Mouse (Mus musculus) c-Kit-positive CD71-negative TER-119-negative erythroid progenitor cells, embryonic 14.5 days (primary cell): ENCODE measurements around the gene Eepd1.

ENCODE experiments used
- DNase-seq: peaks from one replicate; pipeline ENCODE4 v3.0.0-alpha.2; 2013; ENCODE audit warnings: low read depth

The Eepd1 gene

DNA sequence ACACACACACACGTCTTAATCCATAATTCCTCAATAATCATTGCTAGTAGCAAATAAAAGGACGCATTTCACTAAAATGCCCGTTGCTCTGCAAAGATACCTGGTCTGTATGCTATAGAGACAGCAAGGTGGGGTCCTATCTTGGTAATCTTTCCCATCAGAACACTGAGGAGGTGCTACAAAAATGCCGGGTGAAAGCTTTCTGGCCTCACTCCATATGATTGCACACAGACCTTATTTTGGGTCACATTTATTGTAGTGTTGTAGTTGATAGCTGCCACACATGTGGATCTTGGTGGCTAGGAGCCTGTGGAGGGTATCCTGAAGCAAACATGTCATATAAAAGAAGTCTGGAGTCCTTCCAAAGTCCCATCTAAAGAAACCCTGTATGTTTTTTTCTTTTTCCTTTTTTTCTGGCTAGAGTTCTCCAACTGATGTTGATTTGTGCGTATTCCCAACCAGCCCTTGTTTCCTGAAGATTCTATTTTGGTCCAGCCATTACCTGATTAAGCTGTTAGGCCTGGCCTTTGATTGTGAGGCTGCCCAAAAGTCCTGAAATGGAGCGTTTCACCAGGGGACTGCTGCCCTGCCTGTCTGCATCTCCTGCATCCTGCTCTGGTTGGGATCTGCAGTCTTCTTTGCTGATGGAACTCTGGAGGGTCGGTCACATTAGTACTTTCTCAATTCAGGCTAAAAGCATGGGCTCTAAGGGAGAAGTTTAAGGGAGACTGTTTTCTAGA is 8.0 kb downstream of the Eepd1 start:
- no peak for DNase-seq

DNA sequence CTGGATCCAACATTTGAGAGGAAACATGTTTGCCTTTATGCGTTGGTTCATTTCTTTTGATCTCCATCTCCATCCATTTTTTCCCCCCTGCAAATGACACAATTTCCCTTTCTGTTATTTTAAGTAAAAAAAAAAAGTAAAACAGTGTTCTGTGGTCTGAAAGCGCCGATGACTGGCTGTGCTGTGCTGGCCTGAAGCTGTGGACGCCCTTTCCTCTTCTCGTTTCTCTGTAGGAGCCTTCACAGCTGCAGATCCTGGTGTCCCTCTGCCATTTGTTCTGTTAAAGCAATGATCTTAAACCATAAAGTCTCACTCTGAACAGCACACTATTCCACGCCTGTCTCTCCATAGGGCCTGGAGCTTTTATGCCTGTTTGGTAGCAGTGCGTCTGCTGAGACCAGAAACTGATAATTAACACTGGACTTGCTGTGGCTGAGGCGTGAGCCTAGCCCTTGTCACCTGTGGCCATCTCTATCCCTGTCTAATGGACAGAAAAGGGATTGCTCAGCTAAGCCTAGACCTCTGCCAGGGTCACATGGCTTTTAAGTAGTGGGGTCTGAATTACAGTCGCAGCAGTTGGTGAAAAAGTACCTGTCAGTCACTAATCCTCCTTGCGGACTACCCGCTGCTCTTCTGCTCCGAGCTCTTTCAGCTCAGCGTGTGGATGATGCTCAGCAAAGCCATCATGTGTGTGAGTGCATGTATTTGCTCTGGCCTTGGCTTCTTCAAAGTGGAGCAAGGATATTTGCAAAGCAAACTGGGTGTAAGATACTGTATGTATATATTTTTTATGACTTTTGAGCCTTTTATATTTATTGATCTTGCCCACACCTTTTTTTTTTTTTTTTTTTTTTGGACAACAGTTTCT is 9.2 kb downstream of the Eepd1 start:
- no peak for DNase-seq

DNA sequence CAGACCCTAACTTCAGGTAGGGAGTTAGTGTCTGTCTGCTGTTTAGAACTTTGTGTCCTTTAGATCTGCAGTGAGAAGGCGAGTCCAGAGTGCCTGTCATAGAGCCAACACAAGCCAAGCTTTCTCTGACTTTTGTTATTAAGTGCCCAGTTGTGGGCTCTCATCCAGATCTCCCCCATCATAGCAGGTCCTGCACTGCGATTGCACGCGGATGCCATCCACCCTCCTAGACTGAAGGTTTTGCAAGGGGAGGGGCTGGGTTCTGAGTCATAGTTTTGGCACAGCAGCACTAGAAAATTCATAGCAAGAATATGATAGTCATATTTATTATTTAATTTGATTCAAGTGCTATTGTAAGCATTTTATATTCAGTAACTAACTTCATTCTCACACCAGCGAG is 12.6 kb downstream of the Eepd1 start:
- no peak for DNase-seq

DNA sequence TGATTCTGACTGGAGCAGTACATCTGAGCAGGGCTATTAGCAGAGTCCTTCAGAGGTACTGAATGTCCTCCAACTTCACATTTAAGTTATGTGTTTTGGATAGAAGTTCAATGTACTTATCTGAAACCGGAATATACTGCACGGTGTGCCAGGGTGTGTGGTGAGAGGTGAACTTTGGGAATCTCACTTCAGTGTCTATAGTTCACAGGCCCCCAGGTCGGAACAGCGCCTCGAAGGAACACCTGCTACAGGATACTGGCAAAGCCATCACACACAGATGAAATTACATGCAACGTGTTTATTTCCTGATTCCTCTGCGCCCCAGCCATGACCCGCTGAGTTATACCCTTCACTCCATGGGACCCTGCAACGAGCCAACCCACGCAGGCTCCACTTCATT is 14.3 kb downstream of the Eepd1 start:
- no peak for DNase-seq

DNA sequence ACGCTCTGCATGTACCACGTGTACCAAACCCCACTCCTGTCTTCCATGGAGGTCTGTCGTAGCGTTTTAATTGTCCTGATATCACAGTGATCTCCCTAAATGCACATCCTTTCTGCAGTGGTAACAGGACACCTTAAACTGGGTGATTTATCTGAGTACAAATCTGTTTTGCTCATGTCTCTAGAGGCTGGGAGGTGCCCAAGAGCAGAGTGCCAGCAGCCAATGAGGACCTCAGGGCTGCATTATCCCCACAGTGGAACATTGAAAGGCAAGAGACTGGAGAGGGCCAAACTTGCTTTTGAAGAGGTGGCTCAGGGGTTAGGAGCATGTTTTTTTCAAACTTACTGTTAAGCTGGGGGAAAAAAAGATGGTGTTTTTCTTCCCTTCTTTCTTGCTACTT is 14.8 kb downstream of the Eepd1 start:
- no peak for DNase-seq

DNA sequence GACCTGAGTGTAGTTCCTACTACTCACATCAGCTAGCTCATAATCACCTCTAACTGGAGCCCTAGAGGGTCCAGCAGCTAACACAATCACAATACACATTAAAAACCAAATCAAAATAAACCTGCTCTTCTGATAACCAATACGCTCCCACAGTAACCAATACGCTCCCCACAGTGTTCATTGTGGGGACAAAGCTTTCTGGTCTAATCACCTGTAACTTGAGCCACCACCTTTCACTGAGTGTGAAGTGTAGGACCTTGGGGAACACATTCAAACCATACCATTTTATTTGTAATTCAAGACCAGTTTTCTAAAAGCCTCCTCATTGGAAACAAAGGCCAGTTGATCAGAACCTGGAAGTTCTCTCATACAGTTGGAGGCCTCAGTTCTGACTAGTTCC is 15.4 kb downstream of the Eepd1 start:
- no peak for DNase-seq

DNA sequence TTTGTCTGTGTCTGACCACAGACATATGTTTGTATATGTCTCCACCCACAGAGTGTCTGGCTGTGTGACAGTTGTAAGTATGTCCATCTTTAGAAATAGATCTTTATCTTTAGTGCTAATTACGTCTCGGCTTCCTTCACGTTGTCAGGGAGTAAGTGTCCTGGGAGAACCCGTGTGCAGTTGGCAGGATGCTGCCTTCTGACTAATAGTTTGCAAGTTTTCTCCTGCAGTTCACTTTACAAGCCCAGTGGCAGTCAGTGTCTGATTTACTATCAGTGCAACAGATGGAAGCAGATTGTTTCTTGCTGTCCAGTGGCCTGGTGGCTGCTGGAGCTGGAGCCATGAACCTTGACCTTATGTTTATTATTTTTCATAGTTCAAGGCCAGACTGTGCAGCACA is 17.4 kb downstream of the Eepd1 start:
- no peak for DNase-seq

DNA sequence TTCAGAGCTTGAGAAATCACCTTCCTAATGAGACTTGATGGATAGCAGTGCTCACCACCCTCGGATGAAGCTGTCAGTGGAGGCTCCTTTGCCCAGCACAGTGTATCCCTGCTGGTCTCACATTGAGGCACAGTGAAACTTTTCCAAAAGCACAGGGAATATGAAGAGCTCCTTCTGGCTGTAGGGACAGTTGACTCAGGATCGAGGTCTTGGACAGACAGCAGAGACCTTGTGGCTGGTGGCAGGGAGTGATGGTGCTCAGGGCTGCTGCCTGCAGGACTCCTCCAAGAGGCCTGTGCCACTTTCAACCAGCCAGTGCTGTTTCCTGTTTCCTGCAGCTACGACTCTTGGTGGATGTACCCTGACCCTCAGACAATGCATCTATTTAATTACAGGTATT is 18.0 kb downstream of the Eepd1 start:
- DNase-seq: no peak

DNA sequence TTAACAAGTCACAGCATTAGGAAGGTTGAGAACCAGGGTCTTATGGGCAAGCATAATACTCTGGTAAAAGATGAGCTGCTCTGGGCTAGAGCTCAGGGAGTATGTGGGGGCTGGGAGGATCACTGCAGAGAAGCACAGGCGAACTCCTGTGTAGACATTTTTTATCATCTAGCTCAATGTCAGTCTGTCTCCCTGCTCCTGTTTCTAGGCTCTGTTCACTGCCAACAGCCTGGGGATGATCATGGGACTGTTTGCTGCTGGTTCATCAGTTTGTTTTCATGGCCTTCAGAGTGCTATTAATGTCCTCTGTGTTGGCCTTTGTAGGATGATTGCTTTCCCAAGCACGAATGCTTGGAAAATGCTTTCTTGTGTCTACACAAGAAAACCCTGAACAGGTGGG is 18.7 kb downstream of the Eepd1 start:
- DNase-seq: no peak

DNA sequence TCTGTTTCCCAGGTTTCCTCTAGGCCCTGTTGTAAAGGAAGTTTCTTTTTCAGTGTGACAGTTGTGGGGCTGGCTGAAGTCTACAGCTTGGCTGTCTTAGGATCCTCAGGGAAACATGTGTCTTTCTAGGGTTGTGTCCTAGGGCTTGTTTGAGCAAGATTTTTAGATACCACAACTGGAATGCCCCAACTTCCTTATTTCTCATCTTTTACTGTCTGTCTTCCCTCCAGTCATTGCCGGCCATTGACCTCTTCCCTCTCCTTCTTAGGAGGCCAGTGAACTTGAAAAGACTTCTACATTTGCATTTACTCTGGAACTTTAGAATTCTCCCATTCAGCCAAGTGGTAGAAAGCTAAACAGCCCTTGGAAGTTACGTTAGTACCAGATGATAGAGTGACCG is 27.5 kb downstream of the Eepd1 start:
- DNase-seq: no peak

DNA sequence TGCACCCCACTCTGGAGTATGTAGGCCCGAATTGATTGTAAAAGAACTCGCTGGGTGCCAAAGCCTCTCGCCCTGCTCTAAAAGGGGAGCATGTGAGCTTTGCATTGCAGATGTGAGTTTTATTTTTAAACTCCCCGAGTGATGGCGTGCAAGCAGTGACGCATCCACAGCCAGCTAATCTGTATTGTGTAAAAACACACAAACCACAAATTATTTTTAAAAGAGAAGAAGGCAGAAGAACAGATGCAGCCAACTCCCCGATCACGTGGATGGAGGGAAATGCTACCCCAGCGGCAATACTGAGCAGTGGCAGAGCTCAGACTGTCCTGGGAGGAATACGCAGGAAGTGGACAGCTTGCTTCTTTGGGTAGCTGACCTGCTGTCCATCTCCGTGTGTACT is 29.2 kb downstream of the Eepd1 start:
- no peak for DNase-seq

DNA sequence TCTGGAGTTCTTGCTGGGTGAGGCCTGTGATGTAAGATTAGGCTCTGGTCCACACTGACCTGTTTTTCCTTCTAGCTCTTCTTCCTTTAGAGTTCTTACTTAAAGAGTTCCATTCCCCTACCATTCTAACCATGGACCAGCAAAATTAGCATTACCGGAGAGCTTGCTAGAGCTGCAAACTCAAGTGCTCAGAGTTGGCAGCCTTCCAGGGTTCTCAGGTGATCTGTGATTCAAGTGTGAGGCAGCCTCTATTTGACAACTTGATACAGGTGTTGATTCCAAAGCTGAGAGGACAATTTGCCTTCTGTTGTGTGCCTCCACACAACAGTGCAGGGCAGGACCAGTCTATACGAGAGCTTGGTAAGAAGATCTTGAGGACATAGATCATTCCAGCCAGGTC is 31.7 kb downstream of the Eepd1 start:
- DNase-seq: no peak

DNA sequence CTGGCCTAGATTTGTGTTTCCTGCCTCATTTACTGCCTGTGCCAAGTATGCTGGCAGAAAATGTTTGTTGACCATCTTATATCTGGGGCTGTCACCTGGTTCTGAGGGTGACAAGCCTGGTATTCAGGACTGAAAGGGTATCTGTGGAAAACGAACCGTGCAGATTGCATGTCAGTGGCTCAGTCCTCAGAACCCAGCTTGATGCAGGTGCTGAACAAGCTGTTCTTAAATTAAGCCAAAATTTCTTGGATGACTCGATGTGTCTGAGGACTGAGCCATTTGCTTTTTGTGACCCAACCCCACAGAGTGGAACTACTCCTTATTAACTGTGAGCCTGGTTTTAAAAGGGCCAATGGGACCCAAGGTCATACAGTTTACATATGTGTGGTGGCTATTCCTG is 32.2 kb downstream of the Eepd1 start:
- no peak for DNase-seq

DNA sequence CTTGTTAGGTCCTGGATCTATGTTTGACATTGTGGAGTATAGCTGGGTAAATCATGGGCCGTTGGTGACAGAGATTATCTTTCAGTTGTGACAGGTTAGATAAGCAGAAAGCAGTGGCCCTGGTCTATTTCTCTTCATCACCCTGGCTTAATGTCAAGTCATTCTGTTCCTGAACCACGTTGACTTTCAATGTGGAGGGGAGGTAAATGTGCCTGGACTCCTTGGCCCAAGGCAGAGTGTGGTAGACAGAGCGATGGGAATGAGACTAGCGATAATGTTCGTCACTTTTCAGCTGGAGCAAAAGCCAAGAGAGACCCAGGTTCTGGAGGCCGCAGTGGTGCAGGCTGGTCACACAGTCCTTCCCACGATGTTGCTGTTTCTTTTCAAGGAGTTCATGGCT is 35.3 kb downstream of the Eepd1 start:
- DNase-seq: no peak

DNA sequence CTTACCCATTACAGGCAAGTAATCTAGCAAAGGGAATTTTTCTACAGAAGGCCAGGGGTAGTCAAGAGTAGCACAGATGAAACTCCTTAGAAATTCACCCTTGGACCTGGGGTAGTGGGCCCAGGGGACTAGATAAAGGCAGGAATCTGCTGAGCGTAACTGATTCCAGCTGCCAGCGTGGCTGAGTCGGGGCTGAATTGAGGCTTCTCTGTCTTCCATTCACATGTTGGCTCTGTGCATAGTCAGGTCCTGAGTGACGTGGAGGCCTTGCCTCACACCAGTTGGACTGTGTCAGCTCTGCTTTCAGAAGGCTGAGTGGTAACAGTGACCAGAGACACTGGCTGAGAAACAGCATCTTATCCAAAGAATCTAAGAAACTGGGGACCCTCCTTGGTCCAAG is 36.6 kb downstream of the Eepd1 start:
- DNase-seq: no peak

DNA sequence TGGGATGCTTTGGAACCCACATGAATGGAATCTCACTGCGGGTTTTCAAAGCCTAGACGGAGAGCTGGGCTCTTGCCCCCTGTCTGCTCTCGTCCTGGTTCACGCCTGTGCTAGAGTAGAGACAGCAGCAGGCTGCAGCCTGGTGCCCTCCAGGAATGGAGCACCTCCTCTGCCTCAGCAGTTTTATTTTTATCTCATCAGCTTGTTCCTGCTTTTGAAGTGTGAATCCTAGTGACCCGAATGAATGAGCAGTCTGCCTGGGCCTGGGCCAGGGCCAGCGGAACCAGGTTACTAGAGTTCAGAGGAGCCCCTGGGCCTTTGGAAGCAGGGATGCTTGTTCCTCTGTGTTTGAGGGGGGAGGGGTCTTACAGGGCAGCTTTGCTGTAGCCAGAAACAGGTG is 37.8 kb downstream of the Eepd1 start:
- DNase-seq: no peak

DNA sequence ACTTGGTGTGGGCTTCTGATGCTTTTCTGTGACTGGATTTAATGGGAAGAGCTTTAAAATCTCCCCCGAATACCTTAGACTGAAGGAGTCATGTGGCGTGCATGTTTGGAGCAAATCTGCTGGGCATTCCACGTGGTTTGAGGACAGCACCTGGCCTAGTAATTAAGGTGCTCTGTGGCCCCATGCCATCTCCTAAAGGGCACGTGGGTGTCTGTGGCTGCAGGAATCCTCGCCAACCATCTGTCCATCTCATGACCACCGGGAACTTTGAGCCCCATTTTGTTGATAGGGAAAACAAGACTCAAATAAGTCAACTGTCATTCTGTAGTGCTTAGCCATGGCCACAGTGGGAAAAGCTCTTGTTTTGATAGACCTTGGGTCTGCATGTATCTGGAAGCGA is 39.5 kb downstream of the Eepd1 start:
- DNase-seq: no peak

DNA sequence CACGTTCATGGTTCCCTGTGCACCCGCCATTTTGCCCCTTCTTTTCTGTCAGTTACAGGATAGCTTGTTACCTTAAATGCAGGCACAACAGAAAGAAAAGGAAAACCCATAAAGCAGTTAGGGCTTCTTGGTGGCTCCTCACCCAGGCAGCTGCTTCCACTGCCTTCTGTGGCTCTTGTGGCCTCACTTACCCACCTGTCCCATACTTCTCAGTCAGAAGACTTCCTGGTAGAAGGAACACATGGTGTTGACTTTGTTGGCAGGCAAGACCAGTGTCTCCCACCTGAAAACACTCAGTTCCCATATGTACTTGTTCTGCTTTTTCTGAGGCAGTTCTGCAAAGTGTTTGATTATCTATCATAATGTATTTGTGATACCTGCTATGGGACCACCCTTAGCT is 40.5 kb downstream of the Eepd1 start:
- DNase-seq: no peak

DNA sequence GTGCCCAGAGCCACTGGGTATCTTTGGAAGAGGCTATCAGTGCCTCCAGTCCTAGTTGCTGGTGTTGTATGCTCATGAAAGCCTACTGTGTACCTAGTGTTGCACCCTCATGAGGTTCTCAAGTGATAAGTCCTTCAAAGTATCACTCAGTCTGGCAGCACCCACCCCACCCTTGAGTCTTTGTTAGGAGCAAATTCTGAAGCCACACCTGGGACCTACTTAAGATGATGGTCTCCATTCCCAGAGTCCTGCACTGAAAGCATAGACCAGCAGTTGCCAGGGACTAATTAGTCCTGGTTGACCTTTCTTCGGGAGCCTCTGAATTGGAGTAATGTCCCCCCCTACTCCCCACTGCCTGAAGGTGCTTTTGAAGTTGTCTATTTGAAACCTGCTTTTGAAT is 45.2 kb downstream of the Eepd1 start:
- DNase-seq: no peak

DNA sequence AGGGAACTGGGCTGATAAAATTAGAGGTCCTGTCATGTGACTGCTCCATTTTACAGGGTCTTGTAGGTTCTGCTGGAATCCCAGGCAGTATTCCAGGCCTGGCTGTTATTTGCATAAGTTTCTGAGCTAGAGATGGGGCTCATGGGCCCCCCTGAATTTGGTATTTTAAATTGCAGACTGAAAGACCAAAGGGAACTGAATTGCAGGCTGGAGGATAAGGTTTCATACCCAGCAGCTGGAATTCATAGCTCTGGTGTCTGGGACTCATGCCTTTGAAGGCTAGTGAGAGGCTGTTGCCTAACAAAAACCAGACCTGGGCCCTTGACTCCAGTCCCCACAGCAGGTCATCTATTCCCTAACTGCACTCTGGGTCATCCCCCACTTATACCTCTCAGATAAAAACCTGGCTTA is 45.6 kb downstream of the Eepd1 start:
- DNase-seq: no peak

DNA sequence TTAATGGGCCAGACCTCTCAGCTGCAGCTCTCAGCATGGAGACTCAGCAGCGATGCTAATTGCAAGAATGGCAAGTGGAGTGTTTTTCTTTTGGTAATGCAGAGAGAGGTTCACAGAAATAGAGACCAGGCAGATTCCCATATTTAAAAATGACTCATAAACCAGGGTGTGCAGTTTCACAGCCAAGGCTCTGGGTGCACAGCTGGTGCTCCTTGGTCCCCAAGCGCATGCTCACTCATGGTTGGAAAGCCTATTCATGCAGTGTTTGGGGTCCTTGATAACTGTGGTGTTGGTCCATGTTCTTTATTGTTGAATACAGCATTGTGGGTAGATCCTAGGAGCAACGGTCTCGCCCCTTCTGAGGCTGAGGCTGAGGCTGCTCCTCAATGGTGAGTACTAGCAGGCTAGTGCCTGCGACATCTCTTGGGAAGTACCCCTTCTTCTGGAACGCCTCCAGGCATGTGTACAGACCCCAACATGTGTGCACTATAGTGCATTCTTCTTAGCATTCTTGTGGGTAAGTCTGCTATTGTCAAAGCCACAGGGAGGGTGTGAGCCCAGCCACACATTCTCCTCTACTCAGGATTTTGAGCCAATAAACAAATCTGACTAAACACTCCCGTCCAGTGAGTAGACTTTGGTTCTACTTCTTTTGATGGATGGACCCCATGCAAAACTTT is 46.2 kb downstream of the Eepd1 start:
- DNase-seq: no peak

DNA sequence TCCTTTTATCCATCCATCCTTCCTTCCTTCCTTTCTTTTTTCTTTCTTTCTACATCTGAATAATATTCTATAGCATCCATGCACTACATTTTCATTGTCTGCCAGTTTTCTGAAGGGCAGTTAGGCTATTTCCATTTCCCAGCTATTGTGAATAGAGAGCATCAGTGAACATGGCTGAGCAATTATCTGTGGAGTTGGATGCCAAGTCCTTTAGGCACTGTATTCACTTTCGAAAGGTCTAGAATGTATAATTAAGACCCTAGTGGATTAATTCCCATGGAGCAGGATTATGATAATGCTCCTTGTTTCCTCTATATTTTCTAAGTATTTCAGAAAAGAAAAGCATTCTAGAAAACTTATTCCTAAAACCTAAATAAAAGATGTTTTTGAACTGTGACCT is 50.3 kb downstream of the Eepd1 start:
- no peak for DNase-seq

DNA sequence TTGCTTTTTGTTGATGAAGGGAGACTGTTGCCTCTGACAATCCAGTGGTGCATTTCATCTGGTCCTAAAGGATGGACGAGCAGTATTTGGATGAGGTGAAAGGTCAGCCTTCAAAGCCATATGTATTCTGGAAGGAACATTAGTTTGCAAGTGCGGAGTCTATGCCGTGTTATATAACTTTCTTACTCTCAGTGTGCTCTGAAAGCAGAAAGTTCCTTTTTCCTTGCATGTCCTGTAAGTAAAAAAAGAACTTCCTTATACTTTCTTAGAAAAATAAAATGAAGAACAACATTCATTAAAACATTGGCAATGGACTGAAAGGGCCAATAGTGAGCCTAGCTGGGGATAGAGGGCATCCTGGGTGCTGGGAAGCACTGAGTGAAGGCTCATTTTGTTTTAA is 50.8 kb downstream of the Eepd1 start:
- DNase-seq: no peak
